Mouse (Mus musculus) kidney, postnatal 10 days (tissue): ENCODE measurements at regions not wholly inside any gene's neighbourhood (a gene's known extent, or its start where the extent isn't known, plus 50 kb on each side); places are given as distances from the start of the nearest gene placed in this dataset.
"Not testable (repeated sequence)": the region's sequence is repeated elsewhere in the genome, so short reads cannot be mapped to it uniquely, and the experiment has no call there.

ENCODE experiments used
- DNase-seq: peaks from one replicate; pipeline ENCODE4 v3.0.0; 2021; ENCODE audit warnings: mixed read lengths

DNA sequence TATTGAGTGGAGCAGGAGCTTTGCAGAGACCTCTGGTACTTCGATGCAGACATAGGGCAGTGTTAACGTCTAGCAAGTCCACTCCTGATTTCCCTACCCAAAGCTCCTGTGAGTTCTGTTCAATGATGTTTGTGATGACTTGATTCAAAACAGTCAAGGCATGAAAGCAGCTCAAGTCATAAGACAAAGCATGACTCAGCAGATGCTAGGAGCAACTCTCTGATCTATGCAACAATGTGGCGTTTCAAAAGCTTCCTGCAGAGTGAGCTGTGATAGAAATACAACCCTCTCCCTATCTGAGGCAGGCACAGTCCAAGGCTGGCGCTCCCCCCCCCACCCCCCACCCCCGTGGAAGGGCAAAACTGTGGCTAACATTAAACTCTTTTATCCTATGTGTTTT, 353.2 kb downstream of the Sox9 start:
- DNase-seq: no peak

DNA sequence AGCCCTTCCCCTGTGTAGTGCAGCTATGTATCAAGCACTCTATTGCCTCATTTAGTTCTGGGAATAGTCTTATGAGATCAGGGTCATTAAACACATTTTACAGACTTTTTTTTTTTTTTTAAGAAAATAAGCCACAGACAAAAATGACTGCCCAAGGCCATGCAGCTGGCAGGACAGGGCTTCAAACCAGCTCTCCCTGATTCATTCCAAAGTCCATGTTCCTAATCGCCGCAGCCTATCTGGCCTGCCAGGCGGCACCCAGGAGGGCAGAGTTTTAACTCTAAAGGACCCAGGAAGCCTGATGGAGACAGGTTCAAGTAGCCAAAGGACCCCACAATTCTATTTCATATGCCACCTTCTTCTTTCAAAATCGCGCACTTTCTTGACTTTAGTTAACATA, 356.4 kb downstream of the Sox9 start:
- DNase-seq: no peak

DNA sequence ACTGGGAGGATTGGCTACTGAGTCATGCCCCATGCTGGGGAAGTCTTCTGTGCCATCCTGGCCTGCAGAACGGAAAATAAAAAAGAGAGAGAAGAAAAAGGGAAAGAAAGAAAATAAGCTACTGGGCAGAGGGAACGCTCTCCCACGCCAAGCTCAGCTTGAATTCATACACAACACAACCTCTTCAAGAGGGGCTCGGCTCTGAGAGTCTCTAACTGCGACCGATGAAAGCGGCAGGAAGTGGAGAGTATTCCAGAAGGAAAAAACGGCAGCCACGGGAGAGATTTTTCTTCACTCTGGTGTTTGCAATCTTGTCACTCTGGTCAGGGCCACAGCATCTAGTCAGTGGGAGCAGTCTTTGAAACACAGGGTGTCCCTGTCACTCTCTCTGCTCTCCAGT, 358.6 kb downstream of the Sox9 start:
- DNase-seq: no peak

- DNase-seq: no peak
Measured at GRCm38 (mm10) chr11:113142816-113143215, 360.8 kb downstream of the Sox9 start.

GRCm38 (mm10) chr11:113143839-113144627, 362.0 kb downstream of the Sox9 start:
- DNase-seq: peak; percentile 54

- DNase-seq: no peak
Measured at GRCm38 (mm10) chr11:113145721-113146120, 363.7 kb downstream of the Sox9 start.

DNA sequence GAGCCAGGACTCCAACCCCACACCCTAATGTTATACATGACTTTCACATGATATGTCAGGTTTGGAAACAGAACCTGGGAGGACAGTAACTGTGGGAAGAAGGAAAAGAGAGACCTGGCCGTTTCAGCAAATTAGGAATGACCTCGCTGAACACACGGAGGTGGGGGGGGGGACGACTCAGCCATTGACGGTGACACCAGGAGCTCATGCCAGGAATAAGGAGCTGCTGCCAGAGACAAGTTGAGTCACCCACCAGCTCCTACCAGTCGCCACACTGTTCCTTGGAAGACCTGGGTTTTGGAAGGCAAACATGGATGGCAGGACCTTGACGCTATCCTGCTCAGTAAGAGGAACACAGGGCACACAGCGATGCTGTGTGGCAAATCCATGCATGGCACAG, 364.7 kb downstream of the Sox9 start:
- DNase-seq: no peak

DNA sequence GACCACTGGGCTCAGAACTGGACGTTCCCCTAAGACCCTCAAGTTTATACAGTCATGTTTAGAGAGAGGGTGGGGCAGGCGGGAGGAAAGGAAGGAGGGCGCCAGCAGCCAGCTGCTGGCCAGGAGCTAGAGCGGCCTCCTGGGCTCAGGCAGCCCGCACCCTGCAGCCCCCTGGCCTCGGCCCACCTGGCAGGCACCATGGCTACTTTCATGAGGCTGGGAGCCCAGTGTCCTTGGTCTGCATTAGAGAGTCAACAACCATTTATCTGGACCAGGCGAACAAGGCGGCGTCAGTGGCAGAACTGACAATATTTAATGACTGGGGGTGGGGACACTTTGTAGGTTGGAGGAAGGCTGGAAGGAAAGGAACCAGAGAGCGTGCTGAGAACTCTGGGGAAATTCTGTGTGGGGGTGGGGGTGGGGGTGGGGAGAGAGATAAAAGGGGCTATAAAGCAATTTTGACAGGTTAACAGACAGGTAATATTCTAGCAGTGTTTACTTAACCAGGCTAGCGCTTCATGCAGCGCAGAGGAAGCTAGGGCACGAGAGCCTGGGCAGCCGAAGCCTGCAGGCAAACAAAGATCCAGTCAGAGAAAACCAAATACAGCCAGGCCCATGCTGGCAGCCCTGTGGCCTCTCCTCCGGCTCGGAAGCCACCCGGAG, 365.6 kb downstream of the Sox9 start:
- no peak for DNase-seq

GRCm38 (mm10) chr11:113148198-113148537, 366.1 kb downstream of the Sox9 start:
- DNase-seq: no peak

DNA sequence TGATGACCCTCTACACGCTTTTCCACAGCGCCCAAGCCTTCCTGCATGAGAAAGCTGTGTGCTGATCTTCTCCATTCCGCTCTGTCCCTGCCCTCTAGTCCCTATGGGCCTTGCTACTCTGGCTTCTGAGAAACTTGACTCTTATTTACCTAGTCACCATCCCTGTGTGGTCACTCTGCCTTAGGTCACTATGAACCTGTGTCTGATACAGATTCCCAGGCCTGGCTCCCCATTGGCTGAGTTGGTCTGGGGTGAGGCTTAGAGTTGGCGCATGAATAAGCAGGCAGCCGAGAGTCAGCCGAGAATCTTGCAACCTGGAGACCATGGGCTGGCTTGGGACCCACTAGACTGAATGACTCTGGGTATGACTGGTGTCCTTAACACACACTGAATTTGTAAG, 373.5 kb downstream of the Sox9 start:
- no peak for DNase-seq

DNA sequence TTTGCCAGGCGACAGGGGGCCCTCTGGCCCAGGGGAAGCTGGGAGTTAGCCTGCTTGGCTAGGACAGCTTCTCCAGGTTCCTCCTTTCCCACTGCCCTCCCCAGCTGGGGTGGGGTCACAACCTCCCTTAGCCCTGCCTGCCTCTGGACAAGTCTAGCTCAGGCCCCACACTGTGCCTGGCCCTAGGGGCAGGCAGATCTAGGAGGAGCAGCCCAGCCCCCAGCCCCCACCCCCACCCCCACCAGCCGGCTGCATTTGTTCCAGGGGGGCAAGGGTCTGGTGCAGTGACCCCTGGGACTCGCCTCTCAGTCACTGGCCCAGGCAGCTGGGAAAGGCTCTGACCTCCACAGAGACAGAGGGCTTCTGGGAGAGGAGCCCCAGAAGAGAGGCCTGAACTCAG, 381.9 kb downstream of the Sox9 start:
- DNase-seq: no peak

- DNase-seq: no peak
Measured at GRCm38 (mm10) chr11:113164510-113164909, 382.5 kb downstream of the Sox9 start.

DNA sequence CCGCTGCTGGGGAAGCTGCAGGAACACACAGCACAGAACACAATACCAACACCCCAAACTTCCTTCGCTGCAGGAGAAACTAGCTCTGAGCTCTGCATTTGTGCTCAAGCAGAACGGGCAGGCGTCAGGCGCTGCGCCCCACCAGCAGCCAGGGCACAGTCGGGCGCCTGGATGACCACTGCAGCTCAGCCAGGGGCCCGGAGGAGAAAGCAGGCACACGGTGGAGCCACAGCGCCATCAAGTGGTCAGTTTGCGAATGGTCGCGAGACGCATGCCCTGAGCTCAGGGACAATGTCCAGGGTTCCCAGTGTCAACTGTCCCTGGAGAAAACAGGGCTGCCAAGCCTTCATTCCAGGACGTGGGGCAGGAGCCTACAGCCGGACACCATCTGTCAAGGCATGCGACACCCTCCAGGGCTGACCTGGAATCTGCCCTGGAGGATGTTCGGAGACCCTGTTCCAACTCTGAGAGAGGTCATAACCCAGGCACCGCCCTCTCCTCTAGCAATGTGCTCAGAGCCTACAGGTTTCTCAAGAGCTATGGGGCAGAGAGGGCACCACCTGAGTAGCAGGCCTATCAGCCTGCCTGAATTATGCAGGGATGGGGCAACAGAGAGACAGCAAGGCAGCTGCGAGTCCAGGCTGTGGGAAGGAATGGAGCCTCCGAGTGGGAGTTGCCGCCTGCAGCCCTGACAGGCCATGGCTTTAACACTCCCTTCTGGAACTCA, 383.2 kb downstream of the Sox9 start:
- peak; percentile 90 for DNase-seq

DNA sequence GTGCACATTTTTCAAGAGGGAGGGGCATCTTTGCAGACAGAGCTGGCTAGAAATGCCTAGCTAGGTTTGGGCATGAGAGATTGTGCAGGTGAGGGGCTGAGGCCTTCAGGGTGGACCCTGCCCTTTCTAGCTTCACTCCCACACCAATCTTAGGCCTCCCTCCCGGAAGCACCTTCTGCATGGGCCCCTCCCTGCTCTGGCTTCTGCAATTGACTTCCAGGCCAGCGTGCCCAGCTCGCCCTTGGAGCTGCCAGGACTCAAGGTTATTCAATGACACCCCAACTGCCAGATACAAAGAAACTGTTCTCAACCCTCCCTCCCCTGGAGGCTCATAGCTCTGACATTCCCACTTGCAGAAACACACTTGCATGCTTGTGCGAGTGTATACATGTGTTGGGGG, 384.5 kb downstream of the Sox9 start:
- peak; percentile 46 for DNase-seq

DNA sequence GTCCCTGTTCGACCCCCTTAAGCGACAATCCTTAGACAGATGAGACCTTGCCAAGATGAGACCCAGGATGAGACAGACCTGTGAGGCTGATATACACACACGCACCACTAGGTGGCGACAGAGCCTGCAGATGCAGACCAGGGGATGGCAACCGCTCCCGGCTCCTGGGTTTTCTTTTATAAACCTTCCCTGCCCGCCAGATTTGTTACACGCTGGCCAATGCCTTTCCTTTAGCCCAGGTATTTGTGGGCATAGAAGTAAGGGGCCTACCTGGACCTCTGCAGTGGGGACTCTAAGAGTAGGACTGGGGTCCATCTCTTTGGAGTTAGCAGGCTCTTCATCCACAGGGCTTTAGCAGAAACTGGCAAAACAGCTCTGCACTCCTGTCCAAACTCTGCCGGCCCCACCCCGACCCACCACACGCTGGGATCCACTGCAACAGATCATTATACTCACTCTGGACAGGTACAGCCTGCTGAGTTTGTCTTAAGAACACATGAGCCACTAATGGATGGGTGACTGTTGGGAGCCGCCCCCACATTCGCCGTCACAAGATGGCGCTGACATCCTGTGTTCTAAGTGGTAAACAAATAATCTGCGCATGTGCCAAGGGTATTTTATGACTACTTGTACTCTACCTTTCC, 390.6 kb downstream of the Sox9 start:
- peak; percentile 85 for DNase-seq

DNA sequence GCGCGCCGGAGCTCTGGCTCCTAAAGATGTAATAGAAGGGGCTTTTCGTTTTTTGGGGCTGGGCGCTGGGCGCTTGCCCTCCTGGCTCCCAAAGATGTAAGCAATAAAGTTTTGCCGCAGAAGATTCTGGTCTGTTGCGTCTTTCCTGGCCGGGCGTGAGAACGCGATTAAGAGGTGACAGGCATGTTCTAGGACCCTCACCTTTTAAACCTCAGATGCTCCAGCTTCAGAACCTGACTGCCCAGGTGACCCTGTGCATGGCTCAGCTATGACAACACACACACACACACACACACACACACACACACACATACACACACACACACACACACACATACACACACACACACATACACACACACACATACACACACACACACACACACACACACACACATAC, 391.3 kb downstream of the Sox9 start:
- DNase-seq: not testable (repeated sequence)

- no peak for DNase-seq
Measured at GRCm38 (mm10) chr11:113174011-113174507, 392.0 kb downstream of the Sox9 start.

DNA sequence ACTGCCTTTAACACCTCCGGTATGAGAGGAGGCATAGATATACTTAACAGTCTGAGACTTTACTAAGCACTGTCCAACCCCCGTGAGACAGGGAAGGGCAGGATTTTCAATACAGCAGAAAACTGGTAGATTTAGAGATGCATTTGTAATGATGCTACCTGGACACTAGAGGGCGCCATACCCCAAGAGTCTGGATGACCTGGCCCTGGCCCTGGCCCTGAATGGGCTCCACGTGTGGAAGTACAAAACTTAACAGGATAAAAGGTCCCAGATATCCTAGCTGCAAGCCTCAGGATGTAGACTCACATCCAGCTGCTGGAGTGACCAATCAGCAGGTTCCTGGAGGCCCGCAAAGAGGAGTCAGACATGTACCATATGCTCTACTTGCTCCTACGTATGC, 393.3 kb downstream of the Sox9 start:
- peak; percentile 65 for DNase-seq

DNA sequence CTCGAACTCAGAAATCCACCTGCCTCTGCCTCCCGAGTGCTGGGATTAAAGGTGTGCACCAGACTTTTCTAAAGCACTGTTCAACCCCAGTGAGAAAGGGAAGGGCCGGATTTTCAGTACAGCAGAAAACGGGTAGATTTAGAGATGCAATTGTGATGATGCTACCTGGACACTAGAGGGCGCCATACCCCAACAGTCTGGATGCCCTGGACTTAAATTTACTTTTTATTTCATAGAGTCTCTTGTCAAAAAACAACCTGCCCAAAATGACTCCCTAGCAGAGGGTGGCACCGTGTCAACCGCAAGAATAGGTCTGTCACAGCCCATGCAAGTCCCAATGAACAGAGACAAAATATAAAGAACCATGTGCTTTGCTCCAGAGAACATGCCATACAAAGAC, 394.2 kb downstream of the Sox9 start:
- DNase-seq: peak; percentile 67

- no peak for DNase-seq
Measured at GRCm38 (mm10) chr11:113178375-113178774, 396.4 kb downstream of the Sox9 start.

DNA sequence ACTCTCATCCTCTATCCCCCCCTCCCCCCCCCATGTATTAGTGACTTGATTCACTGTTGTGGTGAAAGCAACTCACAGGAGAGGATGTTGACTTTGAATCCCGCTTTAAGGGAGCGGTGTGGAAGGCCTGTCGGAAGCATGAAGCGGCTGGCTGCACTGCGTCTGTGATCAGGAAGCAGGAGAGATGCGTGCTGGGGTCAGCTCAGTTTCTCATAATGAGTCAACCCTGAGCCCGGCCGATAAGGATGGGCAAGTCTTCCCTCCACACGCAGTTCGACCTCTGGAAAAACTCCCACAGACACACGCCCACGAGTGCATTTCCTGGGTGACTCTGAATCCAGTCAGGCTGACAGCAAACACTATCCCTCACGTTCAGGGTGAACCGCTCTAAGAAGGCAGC, 398.0 kb downstream of the Sox9 start:
- DNase-seq: no peak

- no peak for DNase-seq
Measured at GRCm38 (mm10) chr11:113182083-113182861, 400.2 kb downstream of the Sox9 start.

DNA sequence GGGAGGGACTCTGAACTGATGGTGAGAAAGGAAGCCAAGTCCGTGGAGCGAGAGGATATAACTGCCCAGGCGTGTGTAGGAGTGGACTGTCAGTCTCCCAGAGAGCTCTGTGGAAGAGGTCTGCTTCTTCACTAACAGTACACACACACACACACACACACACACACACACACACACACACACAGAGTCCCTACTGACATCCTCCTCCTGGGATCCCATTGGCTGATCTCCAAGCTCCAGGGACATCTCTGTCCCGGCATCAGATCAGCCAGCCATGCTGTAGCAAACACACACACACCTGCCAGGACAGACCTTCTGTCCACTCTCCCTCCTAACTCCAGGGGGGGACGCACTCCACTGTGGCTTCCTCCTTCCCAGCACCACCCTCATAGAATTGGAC, 401.5 kb downstream of the Sox9 start:
- no peak for DNase-seq
